Mouse (Mus musculus): ENCODE results near the gene C1qtnf6.

C1qtnf6 gene

GRCm38 (mm10) chr15:78480111-78480510 lies 51.1 kb downstream of the C1qtnf6 start:
- peak; percentile 43 for DNase-seq (ENCODE audit: low spot score)

- DNase-seq (ENCODE audit: low spot score) = no peak
Observed at GRCm38 (mm10) chr15:78479470-78479869, 51.7 kb downstream of the C1qtnf6 start.

- DNase-seq (ENCODE audit: low spot score) = no peak
Observed at GRCm38 (mm10) chr15:78478073-78478472, 53.1 kb downstream of the C1qtnf6 start.

- DNase-seq (ENCODE audit: low spot score) = no peak
Observed at GRCm38 (mm10) chr15:78476878-78477277, 54.3 kb downstream of the C1qtnf6 start.

- DNase-seq (ENCODE audit: low spot score) = peak; percentile 64
Observed at GRCm38 (mm10) chr15:78475604-78476031, 55.6 kb downstream of the C1qtnf6 start.

DNA sequence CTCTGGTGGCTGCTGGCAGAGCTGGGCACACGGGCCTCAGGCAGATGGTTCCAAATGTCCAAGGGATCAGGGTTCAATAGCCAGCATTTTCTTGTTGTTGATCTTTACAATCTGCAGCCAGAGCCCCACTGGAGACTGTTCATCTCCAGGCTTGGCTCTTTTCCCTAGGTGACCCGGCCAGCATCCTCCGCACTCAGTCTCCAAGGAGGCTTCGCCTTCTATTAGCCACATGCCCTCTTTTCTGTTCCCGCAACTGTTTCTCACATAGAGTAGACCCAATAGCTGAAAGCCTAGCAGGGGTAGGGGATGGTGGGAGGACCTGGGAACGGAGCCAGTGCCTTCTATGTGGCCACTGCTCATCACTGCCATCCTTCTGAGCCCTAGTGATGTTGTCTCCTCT lies 57.8 kb downstream of the C1qtnf6 start:
- no peak for DNase-seq (ENCODE audit: low spot score)
